Mouse (Mus musculus): ENCODE results near the gene Alox8.

GRCm38 (mm10) chr11:69178525-69178924, 19.1 kb downstream of the Alox8 start:
- no peak for TF ChIP-seq CTCF (IDR thresholded peaks at IDR 0.05; ENCODE audit: borderline replicate concordance, insufficient read depth, low read depth, low read length)
- TF ChIP-seq POLR2A (IDR thresholded peaks at IDR 0.05; ENCODE audit: borderline replicate concordance, insufficient read depth, low read length) = no peak
